Mouse (Mus musculus): ENCODE data around the gene Mogs. TPM values are rescaled to one million over a fixed set of nuclear protein-coding genes. Genes with fewer than 3 reads are reported as not detected.
"Not testable (repeated sequence)": the region's sequence is repeated elsewhere in the genome, so short reads cannot be mapped to it uniquely, and the experiment has no call there.

The Mogs gene
- total and polyA plus RNA-seq, 2 experiments from 2014 or later = 18.8 to 40.3 TPM

DNA sequence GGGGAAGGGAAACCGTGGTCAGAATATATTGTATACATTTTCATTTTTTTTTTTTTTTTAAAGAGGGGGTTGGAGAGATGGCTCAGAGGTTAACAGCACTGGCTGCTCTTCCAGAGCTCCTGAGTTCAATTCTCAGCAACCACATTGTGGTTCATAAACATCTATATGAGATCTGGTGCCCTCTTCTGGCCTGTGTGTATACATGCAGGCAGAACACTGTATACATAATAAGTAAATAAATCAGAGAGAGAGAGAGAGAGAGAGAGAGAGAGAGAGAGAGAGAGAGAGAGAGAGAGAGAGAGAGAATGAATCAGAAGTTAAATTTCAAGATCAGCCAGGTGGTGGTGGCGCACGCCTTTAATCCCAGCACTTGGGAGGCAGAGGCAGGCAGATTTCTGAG is 44.2 kb downstream of the Mogs start:
- DNase-seq (ENCODE audit: low spot score) = peak; percentile 85
- H3K9me3 ChIP-seq (ENCODE audit: low read length); H3K4me1 ChIP-seq (ENCODE audit: insufficient read depth, low read length); H3K27ac ChIP-seq (ENCODE audit: low read depth, low read length); ATAC-seq (ENCODE audit: low FRiP score); H3K4me2 ChIP-seq (ENCODE audit: low read depth, low read length, poor library complexity, severe bottlenecking); H3K9ac ChIP-seq (replicated peaks; ENCODE audit: low read length, poor library complexity, severe bottlenecking); H3K36me3 ChIP-seq (ENCODE audit: insufficient read depth, low read length); H3K4me3 ChIP-seq (ENCODE audit: low read depth, low read length): not testable (repeated sequence)
- peaks cover 25% of the 10 kb centered on the region for H3K27me3 ChIP-seq (ENCODE audit: insufficient read depth, low read length)
- WGBS = 38% methylated on average over 3 of the region's 3 CpGs
- peak; percentile 75 for TF ChIP-seq CTCF (IDR thresholded peaks at IDR 0.05)

DNA sequence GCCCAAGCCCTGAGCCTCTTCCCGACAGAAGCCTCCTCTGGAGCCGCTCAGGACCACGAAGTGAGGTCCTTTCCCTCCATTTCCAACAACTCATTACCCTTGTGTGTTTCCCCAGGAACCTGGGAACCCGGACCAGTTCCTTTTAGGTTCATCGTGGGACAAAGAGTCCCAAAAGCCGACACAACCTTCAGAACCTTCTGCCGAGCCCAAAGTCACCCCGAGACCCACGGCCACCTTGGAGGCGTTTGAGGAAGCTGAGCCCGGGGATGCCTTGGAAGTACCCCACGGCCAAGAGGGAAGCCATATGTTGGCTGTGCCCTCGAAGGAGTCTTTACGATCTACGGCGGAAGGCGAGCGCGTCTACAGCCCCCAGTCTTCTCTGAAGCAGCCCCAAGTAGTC is 46.1 kb downstream of the Mogs start:
- Histone ChIP-seq H3K4me2 (ENCODE audit: low read depth, low read length, poor library complexity, severe bottlenecking) (no peak overlapping the region), H3K4me1 (ENCODE audit: insufficient read depth, low read length) (no peaks in the 10 kb centered on the region), H3K9ac (replicated peaks; ENCODE audit: low read length, poor library complexity, severe bottlenecking) (no peak overlapping the region), H3K4me3 (ENCODE audit: low read depth, low read length) (no peak overlapping the region; the same call in 1 of the 2 replicates), H3K36me3 (ENCODE audit: insufficient read depth, low read length) (no peaks in the 10 kb centered on the region), H3K27ac (ENCODE audit: low read depth, low read length) (no peak overlapping the region), H3K9me3 (ENCODE audit: low read length) (no peaks in the 10 kb centered on the region), H3K27me3 (ENCODE audit: insufficient read depth, low read length) (peaks cover 25% of the 10 kb centered on the region)
- no peak for TF ChIP-seq CTCF (IDR thresholded peaks at IDR 0.05)
- ATAC-seq (ENCODE audit: low FRiP score) = no peak
- WGBS = 13% methylated on average over 19 of the region's 19 CpGs
- DNase-seq (ENCODE audit: low spot score) = no peak

DNA sequence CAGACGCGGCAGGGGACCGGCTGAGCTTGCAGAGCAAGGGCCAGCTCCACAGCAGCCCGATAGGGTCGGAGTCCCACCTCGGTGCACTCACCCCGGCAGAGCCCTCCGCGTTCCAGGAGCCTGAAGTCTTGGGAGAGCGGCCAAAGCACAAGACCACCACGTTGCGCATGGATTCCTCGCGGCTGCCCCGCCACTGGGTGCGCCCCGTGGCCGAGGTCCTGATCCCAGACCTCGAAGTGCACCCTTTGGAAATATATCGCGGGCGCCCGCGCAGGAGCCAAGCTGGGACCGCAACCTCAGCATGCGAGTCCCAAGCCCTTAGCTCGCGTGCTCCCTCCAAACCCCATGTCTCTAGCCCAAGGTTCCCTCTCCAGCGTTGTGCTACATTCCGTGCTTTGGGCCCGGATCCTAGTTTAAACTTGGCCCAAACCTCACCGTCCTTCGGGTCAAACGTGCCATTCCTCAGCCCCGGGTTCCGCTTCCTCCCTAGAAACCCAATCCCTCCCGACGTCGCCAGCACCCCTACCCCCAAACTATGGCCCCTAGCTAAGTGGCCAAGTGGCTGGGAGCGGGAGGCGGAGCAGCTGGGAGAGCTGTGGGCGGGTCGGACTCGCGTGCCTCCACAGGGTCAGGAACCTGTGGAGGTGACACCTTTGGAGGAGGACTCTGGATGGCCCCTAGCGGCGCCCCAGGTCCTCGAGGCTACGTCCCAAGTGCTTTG is 46.8 kb downstream of the Mogs start:
- Histone ChIP-seq H3K27me3 (ENCODE audit: insufficient read depth, low read length) (peaks cover 25% of the 10 kb centered on the region), H3K9ac (replicated peaks; ENCODE audit: low read length, poor library complexity, severe bottlenecking) (no peak overlapping the region), H3K36me3 (ENCODE audit: insufficient read depth, low read length) (no peaks in the 10 kb centered on the region), H3K4me2 (ENCODE audit: low read depth, low read length, poor library complexity, severe bottlenecking) (peak overlapping the region; percentile 35), H3K9me3 (ENCODE audit: low read length) (no peaks in the 10 kb centered on the region), H3K4me1 (ENCODE audit: insufficient read depth, low read length) (peaks cover 4% of the 10 kb centered on the region; the same call in 1 of the 2 replicates), H3K27ac (ENCODE audit: low read depth, low read length) (no peak overlapping the region), H3K4me3 (ENCODE audit: low read depth, low read length) (peak overlapping the region; percentile 17; the same call in 1 of the 2 replicates)
- TF ChIP-seq CTCF (IDR thresholded peaks at IDR 0.05) = no peak
- no peak for ATAC-seq (ENCODE audit: low FRiP score)
- no peak for DNase-seq (ENCODE audit: low spot score)
- WGBS = 4% methylated on average over 49 of the region's 49 CpGs

DNA sequence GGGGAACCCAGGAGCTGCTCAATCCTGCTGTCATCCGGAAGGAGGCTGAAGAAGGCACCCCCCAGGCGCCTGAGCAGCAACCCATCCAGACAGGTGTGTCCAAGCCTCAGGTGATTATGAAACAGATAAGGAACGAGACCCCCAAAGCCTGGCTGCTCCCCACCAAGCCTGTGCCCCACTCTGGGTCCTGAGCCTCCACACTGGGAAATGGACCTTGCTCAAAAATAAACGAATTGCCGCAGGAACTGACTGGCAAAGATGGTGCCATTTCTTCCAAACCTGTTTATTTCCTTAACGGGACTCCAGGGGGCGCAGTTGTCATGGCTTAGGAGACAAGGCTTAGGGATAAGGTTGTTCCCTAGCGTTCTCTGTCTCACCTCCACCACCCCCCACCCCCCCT is 47.4 kb downstream of the Mogs start:
- Histone ChIP-seq H3K4me3 (ENCODE audit: low read depth, low read length) (no peak overlapping the region), H3K9ac (replicated peaks; ENCODE audit: low read length, poor library complexity, severe bottlenecking) (no peak overlapping the region), H3K27ac (ENCODE audit: low read depth, low read length) (no peak overlapping the region), H3K4me1 (ENCODE audit: insufficient read depth, low read length) (peaks cover 6% of the 10 kb centered on the region; the same call in 1 of the 2 replicates), H3K9me3 (ENCODE audit: low read length) (no peaks in the 10 kb centered on the region), H3K36me3 (ENCODE audit: insufficient read depth, low read length) (no peaks in the 10 kb centered on the region), H3K27me3 (ENCODE audit: insufficient read depth, low read length) (peaks cover 25% of the 10 kb centered on the region), H3K4me2 (ENCODE audit: low read depth, low read length, poor library complexity, severe bottlenecking) (peak overlapping the region; percentile 35; the same call in 1 of the 2 replicates)
- peak; percentile 84 for TF ChIP-seq CTCF (IDR thresholded peaks at IDR 0.05)
- DNase-seq (ENCODE audit: low spot score) = peak; percentile 71
- ATAC-seq (ENCODE audit: low FRiP score) = no peak
- 2% methylated on average over 8 of the region's 8 CpGs for WGBS

DNA sequence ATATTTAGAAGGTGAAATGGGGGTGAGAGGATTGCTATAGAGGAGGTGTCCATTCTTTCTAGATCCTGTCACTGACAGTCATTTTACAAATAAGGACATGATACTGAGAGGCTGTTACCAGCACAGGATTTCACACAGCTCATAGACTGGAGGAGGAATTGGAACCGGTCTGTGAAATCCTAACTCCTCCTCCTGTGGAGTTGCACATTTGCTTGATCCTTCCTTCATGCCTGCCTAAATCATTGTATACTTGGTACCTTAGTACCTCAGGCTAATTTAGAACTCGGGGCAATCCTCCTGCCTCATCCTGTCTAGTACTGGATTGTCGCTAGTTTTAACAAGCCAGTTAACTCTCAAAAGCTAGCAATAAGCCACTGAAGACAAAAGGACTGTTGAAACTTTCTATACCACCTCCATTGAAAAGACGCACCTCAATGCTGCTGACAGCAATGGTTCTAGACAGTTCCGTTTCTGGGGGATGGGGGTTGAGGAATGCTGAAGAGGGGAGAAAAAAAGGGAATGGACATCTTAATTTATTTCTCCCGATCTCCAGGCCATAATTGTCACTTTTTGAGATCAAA is 49.8 kb downstream of the Mogs start:
- no peak for TF ChIP-seq CTCF (IDR thresholded peaks at IDR 0.05)
- Histone ChIP-seq H3K9me3 (ENCODE audit: low read length) (no peaks in the 10 kb centered on the region), H3K4me3 (ENCODE audit: low read depth, low read length) (peak overlapping the region; percentile 83), H3K27me3 (ENCODE audit: insufficient read depth, low read length) (peaks cover 25% of the 10 kb centered on the region), H3K27ac (ENCODE audit: low read depth, low read length) (peak overlapping the region; percentile 19; the same call in 1 of the 2 replicates), H3K4me1 (ENCODE audit: insufficient read depth, low read length) (peaks cover 6% of the 10 kb centered on the region; the same call in 1 of the 2 replicates), H3K9ac (replicated peaks; ENCODE audit: low read length, poor library complexity, severe bottlenecking) (no peak overlapping the region), H3K36me3 (ENCODE audit: insufficient read depth, low read length) (no peaks in the 10 kb centered on the region), H3K4me2 (ENCODE audit: low read depth, low read length, poor library complexity, severe bottlenecking) (peak overlapping the region; percentile 67)
- 3% methylated on average over 6 of the region's 6 CpGs for WGBS
- DNase-seq (ENCODE audit: low spot score) (no peak), ATAC-seq (ENCODE audit: low FRiP score) (peak; percentile 14; the same call in 1 of the 2 replicates)
